Mouse (Mus musculus) hindbrain, embryonic 14.5 days (tissue): ENCODE measurements at regions not wholly inside any gene's neighbourhood (a gene's known extent, or its start where the extent isn't known, plus 50 kb on each side); places are given as distances from the start of the nearest gene placed in this dataset.

Experiments
- ATAC-seq: fragments of 200-750 bp; cut with Nextera tagmentation; 2 replicates; pipeline ENCODE4 v1.8.0; 2017; ENCODE audit warnings: moderate number of reproducible peaks, mild to moderate bottlenecking, moderate TSS enrichment, moderate library complexity; ENCODE audit not compliant: low FRiP score
- DNase-seq: peaks from one replicate; pipeline ENCODE4 v3.0.0-alpha.2; 2015; ENCODE audit warnings: low spot score
- H3K27ac ChIP-seq: fragments of 300-500 bp; sonication (generic); 2 replicates; pipeline ENCODE4 v1.5.1; 2014; ENCODE audit warnings: mild to moderate bottlenecking, moderate library complexity
- H3K27me3 ChIP-seq: fragments of 300-500 bp; sonication (generic); 2 replicates; pipeline ENCODE4 v1.6.1; 2014; ENCODE audit warnings: mild to moderate bottlenecking, low read length, mixed read lengths; ENCODE audit not compliant: control insufficient read depth, insufficient read depth
- H3K36me3 ChIP-seq: fragments of 300-500 bp; sonication (generic); replicated peaks from 2 replicates; pipeline ENCODE4 v1.6.1; 2014; ENCODE audit not compliant: control insufficient read depth, insufficient read depth
- H3K4me1 ChIP-seq: fragments of 300-500 bp; sonication (generic); replicated peaks from 2 replicates; pipeline ENCODE4 v1.6.1; 2014; ENCODE audit warnings: antibody characterized with exemption, low read length, mixed read lengths; ENCODE audit not compliant: control insufficient read depth, insufficient read depth
- H3K4me2 ChIP-seq: fragments of 300-500 bp; sonication (generic); replicated peaks from 2 replicates; pipeline ENCODE4 v1.6.1; 2014; ENCODE audit warnings: mild to moderate bottlenecking, moderate library complexity
- H3K4me3 ChIP-seq: fragments of 300-500 bp; sonication (generic); replicated peaks from 2 replicates; pipeline ENCODE4 v1.5.1; 2014; ENCODE audit warnings: mild to moderate bottlenecking, low read length
- H3K9ac ChIP-seq: fragments of 300-500 bp; sonication (generic); 2 replicates; pipeline ENCODE4 v1.6.1; 2014
- H3K9me3 ChIP-seq: fragments of 300-500 bp; sonication (generic); 2 replicates; pipeline ENCODE4 v1.6.1; 2016; ENCODE audit warnings: low read length; ENCODE audit not compliant: control insufficient read depth
- WGBS: fragments of 180-500 bp; shearing (Covaris S2); extraction: QIAGEN DNeasy Blood & Tissue Kit; methylation state at CpG from one replicate; pipeline ENCODE4 v1.1.7; 2014; 5-methylcytosine and 5-hydroxymethylcytosine counted together

- WGBS, result 72% methylated on average over 8 of the region's 8 CpGs
- Histone ChIP-seq H3K36me3 (no peaks in the 10 kb centered on the region), H3K4me2 (no peak overlapping the region), H3K4me3 (no peak overlapping the region), H3K9ac (no peak overlapping the region), H3K27me3 (no peaks in the 10 kb centered on the region), H3K4me1 (no peaks in the 10 kb centered on the region), H3K9me3 (no peaks in the 10 kb centered on the region), H3K27ac (no peak overlapping the region; the same call in 1 of the 2 replicates)
- DNase-seq, result no peak
- ATAC-seq, result no peak
Measured at GRCm38 (mm10) chr6:107998921-107999690, 65.7 kb upstream of the Setmar start.

- no peak overlapping the region for H3K27ac ChIP-seq
- H3K27me3 ChIP-seq, result no peaks in the 10 kb centered on the region
- no peak overlapping the region for H3K4me2 ChIP-seq
- WGBS, result 81% methylated on average over 1 of the region's 1 CpGs
- no peaks in the 10 kb centered on the region for H3K9me3 ChIP-seq
- H3K4me3 ChIP-seq, result no peak overlapping the region
- no peak overlapping the region for H3K9ac ChIP-seq
- no peaks in the 10 kb centered on the region for H3K36me3 ChIP-seq
- no peaks in the 10 kb centered on the region for H3K4me1 ChIP-seq
- ATAC-seq, result no peak
- no peak for DNase-seq
Measured at GRCm38 (mm10) chr6:108003231-108003630, 61.6 kb upstream of the Setmar start.

- Histone ChIP-seq H3K4me1 (no peaks in the 10 kb centered on the region), H3K27me3 (no peaks in the 10 kb centered on the region), H3K4me2 (no peak overlapping the region), H3K27ac (no peak overlapping the region), H3K9ac (no peak overlapping the region), H3K9me3 (0 out of 2 replicates have a peak, but pooled peaks cover 6% of the 10 kb centered on the region), H3K36me3 (no peaks in the 10 kb centered on the region), H3K4me3 (no peak overlapping the region)
- WGBS, result 70% methylated on average over 1 of the region's 1 CpGs
- peak; percentile 64 for DNase-seq
- no peak for ATAC-seq
Measured at GRCm38 (mm10) chr6:108008323-108008722, 56.5 kb upstream of the Setmar start.
